Mouse (Mus musculus) embryo, embryonic 10 days (tissue): ENCODE data around the gene Xpo5.

ENCODE experiments used
- DNase-seq: peaks from one replicate; pipeline ENCODE4 v3.0.0-alpha.2; 2015; ENCODE audit warnings: low spot score

Gene Xpo5

DNA sequence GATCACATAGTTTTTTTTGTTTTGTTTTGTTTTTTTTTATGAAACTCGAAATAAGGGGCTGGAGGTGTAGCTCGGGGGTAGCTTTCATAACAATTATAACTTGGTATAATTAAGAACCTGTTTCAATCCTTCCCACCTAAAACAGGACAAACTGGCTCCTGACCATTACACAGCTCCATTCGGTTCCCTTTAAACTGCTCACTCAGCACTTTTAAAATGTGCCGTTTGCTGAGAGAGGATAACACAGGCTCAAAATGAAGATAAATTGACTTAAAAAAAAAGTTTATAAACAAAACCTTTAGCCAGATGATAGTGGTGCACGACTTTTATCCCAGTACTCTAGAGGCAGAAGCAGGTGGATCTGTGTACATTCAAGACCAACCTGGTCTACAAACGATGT, 82.8 kb downstream of the Xpo5 start:
- DNase-seq: no peak

- no peak for DNase-seq
Observed at GRCm38 (mm10) chr17:46287678-46288095, 85.1 kb downstream of the Xpo5 start.
